Mouse (Mus musculus): ENCODE measurements around the gene Hoga1. TPM values are rescaled to one million over a fixed set of nuclear protein-coding genes. Genes with fewer than 3 reads are reported as not detected.

Gene Hoga1
- total and polyA plus RNA-seq, 2 experiments from 2014 or later, result 3.5 to 3.6 TPM

DNA sequence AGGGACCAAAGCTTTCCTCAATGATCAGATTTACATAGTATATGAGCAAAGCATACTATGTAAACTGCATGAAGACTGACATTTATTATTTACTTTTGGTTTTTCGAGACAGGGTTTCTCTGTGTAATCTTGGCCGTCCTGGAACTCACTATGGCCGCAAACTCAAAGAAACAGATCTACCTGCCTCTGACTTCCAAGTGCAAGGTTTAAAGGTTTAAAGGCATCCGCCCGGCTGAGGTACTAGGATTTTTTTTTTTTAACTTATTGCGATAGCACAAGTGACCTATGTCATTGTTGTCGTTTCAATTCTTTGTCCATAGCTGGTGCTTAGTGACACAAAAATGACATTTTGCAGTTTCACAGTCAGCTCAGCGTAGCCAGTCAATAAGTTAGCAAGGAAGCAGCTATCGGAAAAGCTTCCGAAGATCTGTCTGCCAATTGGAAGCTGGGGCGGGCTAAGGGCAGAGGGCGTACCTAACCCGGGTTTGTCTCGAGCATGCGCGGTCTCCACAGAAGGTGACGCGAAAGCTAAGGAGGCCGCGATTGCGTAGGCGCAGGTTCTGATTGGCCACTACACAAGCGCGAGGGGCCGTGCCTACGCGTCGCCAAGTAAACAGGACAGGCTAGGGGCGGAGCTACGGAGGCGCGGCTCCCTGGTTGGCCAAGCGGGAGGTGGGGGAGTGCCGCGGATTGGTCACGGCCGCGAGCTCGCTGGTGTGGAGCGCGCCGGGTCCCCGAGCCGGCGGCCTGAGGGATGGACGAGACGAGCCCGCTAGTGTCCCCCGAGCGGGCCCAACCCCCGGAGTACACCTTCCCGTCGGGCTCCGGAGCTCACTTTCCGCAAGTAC, 44.6 kb downstream of the Hoga1 start, which contains the start of gene Pi4k2a:
Gene Pi4k2a (plus strand): TSS at position 723 of the 848 bp plus-strand sequence.
- no peaks in the 10 kb centered on the region for H3K9me3 ChIP-seq (ENCODE audit: low read length)
- no peaks in the 10 kb centered on the region for H3K27me3 ChIP-seq (ENCODE audit: insufficient read depth, low read length)
- H3K36me3 ChIP-seq (ENCODE audit: insufficient read depth), result 0 out of 2 replicates have a peak, but pooled peaks cover 2% of the 10 kb centered on the region
- 1% methylated on average over 55 of the region's 55 CpGs for WGBS
- peak within 1 kb of the TSS; percentile 79 for H3K9ac ChIP-seq
- peak within 1 kb of the TSS; percentile 99 for H3K4me3 ChIP-seq (ENCODE audit: low read depth, low read length)
- peak within 1 kb of the TSS; percentile 84 for H3K27ac ChIP-seq (ENCODE audit: low read depth, low read length)
- peaks cover 18% of the 10 kb centered on the region; the same call in 1 of the 2 replicates for H3K4me1 ChIP-seq (ENCODE audit: insufficient read depth)
- peak; percentile 1; the same call in 1 of the 2 replicates for TF ChIP-seq CTCF (IDR thresholded peaks at IDR 0.05; ENCODE audit: low read depth)
- peak within 1 kb of the TSS; percentile 68 for H3K4me2 ChIP-seq (ENCODE audit: low read depth)
- DNase-seq (peak; percentile 100), ATAC-seq (peak; percentile 97)

DNA sequence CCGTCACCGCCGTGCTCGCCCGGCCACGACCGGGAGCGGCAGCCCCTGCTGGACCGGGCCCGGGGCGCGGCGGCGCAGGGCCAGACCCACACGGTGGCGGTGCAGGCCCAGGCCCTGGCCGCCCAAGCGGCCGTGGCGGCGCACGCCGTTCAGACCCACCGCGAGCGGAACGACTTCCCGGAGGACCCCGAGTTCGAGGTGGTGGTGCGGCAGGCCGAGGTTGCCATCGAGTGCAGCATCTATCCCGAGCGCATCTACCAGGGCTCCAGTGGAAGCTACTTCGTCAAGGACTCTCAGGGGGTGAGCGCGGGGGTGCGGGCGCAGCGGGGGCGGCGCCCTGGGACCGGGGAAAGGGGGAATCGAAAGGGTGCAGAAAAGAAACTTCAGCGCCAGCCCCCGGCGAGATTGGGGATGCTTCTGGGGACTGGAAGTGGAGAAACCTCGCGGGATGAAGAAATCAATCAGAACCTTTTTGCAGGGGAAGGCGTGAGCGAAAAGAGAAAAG, 45.3 kb downstream of the Hoga1 start:
- no peak for TF ChIP-seq CTCF (IDR thresholded peaks at IDR 0.05; ENCODE audit: low read depth)

DNA sequence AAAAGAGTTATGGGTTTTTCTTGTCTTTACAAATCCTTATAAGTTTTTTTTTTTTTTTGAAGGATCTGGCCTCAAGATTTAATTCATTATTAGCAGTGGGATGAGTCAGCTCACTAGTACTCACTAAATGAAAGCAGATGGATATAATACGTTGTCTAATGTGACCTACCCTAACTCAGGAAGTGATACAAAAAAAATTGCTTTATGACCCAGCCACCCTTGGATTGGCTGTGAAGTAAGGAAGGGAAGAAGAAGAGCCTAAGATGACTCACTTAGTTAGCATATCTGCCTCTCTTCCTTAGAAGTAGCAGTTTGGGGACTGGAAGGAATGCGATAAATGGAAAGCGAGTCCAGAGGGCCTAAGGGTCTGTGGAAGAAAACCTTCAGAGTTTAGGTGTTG, 54.0 kb downstream of the Hoga1 start:
- H3K27me3 ChIP-seq (ENCODE audit: insufficient read depth, low read length), result no peaks in the 10 kb centered on the region
- H3K9ac ChIP-seq, result no peak overlapping the region
- no peak overlapping the region for H3K27ac ChIP-seq (ENCODE audit: low read depth, low read length)
- no peak for DNase-seq
- H3K9me3 ChIP-seq (ENCODE audit: low read length), result no peaks in the 10 kb centered on the region
- peaks cover 24% of the 10 kb centered on the region for H3K36me3 ChIP-seq (ENCODE audit: insufficient read depth)
- WGBS, result 94% methylated on average over 3 of the region's 3 CpGs
- H3K4me3 ChIP-seq (ENCODE audit: low read depth, low read length), result no peak overlapping the region
- no peaks in the 10 kb centered on the region for H3K4me1 ChIP-seq (ENCODE audit: insufficient read depth)
- no peak for ATAC-seq
- H3K4me2 ChIP-seq (ENCODE audit: low read depth), result no peak overlapping the region
- TF ChIP-seq CTCF (IDR thresholded peaks at IDR 0.05; ENCODE audit: low read depth), result no peak

More for the DNA sequence above, 45.3 kb downstream of the Hoga1 start:
- Histone ChIP-seq H3K4me1 (ENCODE audit: insufficient read depth) (peaks cover 13% of the 10 kb centered on the region; the same call in 1 of the 2 replicates), H3K27me3 (ENCODE audit: insufficient read depth, low read length) (no peaks in the 10 kb centered on the region), H3K9ac (peak overlapping the region; percentile 79), H3K36me3 (ENCODE audit: insufficient read depth) (peaks cover 2% of the 10 kb centered on the region; the same call in 1 of the 2 replicates), H3K4me2 (ENCODE audit: low read depth) (peak overlapping the region; percentile 68), H3K27ac (ENCODE audit: low read depth, low read length) (peak overlapping the region; percentile 84), H3K9me3 (ENCODE audit: low read length) (no peaks in the 10 kb centered on the region), H3K4me3 (ENCODE audit: low read depth, low read length) (peak overlapping the region; percentile 99)
- peak; percentile 45 for DNase-seq
- peak; percentile 40 for ATAC-seq
- under 1% methylated on average over 46 of the region's 52 CpGs for WGBS

DNA sequence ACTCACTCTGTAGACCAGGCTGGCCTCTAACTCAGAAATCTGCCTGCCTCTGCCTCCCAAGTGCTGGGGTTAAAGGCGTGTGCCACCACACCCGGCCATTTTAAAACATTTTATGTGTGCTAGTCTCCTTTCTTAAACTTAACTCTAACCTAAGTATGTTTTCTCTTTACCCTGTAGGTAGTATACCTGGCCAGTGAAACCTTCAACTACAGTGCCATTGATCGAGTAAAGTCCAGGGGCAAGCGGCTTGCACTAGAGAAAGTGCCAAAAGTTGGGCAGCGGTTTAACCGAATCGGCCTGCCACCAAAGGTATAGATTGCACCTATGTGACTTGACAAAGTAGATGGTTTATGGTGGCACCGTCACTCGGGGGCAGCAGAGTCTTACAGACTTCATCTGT, 59.3 kb downstream of the Hoga1 start:
- Histone ChIP-seq H3K4me3 (ENCODE audit: low read depth, low read length) (no peak overlapping the region), H3K4me2 (ENCODE audit: low read depth) (no peak overlapping the region), H3K9me3 (ENCODE audit: low read length) (no peaks in the 10 kb centered on the region), H3K27me3 (ENCODE audit: insufficient read depth, low read length) (no peaks in the 10 kb centered on the region), H3K9ac (no peak overlapping the region), H3K36me3 (ENCODE audit: insufficient read depth) (peaks cover 49% of the 10 kb centered on the region), H3K27ac (ENCODE audit: low read depth, low read length) (no peak overlapping the region), H3K4me1 (ENCODE audit: insufficient read depth) (no peaks in the 10 kb centered on the region)
- TF ChIP-seq CTCF (IDR thresholded peaks at IDR 0.05; ENCODE audit: low read depth), result no peak
- ATAC-seq (no peak), DNase-seq (no peak)
- 96% methylated on average over 9 of the region's 9 CpGs for WGBS

DNA sequence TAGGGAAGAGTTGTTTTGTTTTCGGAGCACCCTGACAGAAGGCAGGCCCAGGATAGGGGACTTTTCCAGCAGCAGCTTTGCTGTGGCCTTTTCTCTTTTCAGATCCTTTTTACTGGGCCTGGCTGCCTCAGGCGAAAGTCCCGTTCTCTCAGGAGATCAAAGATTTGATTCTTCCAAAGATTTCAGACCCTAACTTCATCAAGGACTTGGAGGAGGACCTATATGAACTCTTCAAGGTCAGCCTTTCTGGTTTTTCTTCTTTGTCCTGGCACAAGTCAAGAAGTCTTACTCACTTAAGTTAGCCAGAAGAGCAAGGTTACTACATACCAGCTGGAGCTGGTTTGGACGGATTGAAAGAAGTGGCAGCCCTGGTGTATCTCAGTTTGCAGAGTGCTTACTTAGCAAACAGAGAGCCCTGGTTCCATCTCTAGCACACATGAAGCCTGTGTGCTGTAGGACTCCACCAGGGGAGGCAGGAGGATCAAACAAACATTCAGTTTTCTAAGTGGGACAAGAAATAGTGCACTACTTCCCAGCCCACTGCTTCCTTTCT, 70.4 kb downstream of the Hoga1 start:
- Histone ChIP-seq H3K4me2 (ENCODE audit: low read depth) (no peak overlapping the region), H3K27me3 (ENCODE audit: insufficient read depth, low read length) (no peaks in the 10 kb centered on the region), H3K4me3 (ENCODE audit: low read depth, low read length) (no peak overlapping the region), H3K9me3 (ENCODE audit: low read length) (no peaks in the 10 kb centered on the region), H3K36me3 (ENCODE audit: insufficient read depth) (peaks cover 70% of the 10 kb centered on the region), H3K27ac (ENCODE audit: low read depth, low read length) (no peak overlapping the region), H3K9ac (no peak overlapping the region), H3K4me1 (ENCODE audit: insufficient read depth) (no peaks in the 10 kb centered on the region)
- WGBS, result 91% methylated on average over 4 of the region's 4 CpGs
- no peak for TF ChIP-seq CTCF (IDR thresholded peaks at IDR 0.05; ENCODE audit: low read depth)
- DNase-seq, result no peak
- ATAC-seq, result no peak

DNA sequence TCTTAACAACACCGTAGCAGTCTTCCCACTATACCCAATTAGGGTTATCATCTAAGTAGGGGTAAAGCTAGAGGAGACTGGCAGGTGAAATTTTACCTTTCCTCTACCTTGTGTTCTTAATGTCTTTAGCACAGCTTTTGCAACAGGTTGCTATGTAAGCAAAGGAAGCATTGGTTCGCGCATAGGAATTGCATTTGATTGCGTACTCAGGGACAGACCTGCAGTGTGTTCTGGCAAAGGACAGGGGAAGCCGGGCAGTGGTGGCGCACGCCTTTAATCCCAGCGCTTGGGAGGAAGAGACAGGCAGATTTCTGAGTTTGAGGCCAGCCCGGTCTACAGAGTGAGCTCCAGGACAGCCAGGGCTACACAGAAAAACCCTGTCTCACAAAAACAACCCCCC, 72.7 kb downstream of the Hoga1 start:
- Histone ChIP-seq H3K27ac (ENCODE audit: low read depth, low read length) (no peak overlapping the region), H3K4me2 (ENCODE audit: low read depth) (no peak overlapping the region), H3K27me3 (ENCODE audit: insufficient read depth, low read length) (no peaks in the 10 kb centered on the region), H3K4me1 (ENCODE audit: insufficient read depth) (no peaks in the 10 kb centered on the region), H3K4me3 (ENCODE audit: low read depth, low read length) (no peak overlapping the region), H3K9ac (no peak overlapping the region), H3K9me3 (ENCODE audit: low read length) (no peaks in the 10 kb centered on the region), H3K36me3 (ENCODE audit: insufficient read depth) (peaks cover 82% of the 10 kb centered on the region)
- ATAC-seq (no peak), DNase-seq (no peak)
- TF ChIP-seq CTCF (IDR thresholded peaks at IDR 0.05; ENCODE audit: low read depth), result no peak
- WGBS, result 93% methylated on average over 9 of the region's 9 CpGs

DNA sequence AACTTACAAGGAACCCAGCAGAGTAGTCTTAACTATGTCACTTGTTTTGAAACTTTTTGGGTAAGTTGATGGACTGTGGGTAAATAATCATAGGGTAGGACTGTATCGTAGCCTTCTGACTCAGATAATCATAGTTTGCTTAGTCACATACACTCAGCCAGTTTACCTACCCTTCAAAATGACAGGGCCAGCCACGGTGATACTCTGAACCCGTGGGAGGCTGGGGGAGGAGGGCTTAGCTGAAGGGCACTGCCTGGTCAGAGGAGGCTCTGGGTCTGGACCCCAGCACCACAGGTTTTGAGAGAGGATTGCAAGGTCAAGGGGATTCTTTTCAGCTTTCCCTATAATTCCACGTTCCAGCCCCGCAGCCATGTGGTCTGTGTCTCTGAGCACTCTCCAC, 73.2 kb downstream of the Hoga1 start:
- H3K4me3 ChIP-seq (ENCODE audit: low read depth, low read length), result no peak overlapping the region
- DNase-seq (no peak), ATAC-seq (no peak)
- H3K36me3 ChIP-seq (ENCODE audit: insufficient read depth), result peaks cover 81% of the 10 kb centered on the region
- H3K4me1 ChIP-seq (ENCODE audit: insufficient read depth), result no peaks in the 10 kb centered on the region
- H3K9ac ChIP-seq, result no peak overlapping the region
- H3K27ac ChIP-seq (ENCODE audit: low read depth, low read length), result no peak overlapping the region
- no peak for TF ChIP-seq CTCF (IDR thresholded peaks at IDR 0.05; ENCODE audit: low read depth)
- no peaks in the 10 kb centered on the region for H3K9me3 ChIP-seq (ENCODE audit: low read length)
- WGBS, result 92% methylated on average over 5 of the region's 5 CpGs
- H3K4me2 ChIP-seq (ENCODE audit: low read depth), result no peak overlapping the region
- H3K27me3 ChIP-seq (ENCODE audit: insufficient read depth, low read length), result no peaks in the 10 kb centered on the region

Data from forebrain, postnatal 0 days (tissue).